Mouse (Mus musculus) heart, adult 2 months (tissue): ENCODE measurements at regions not wholly inside any gene's neighbourhood (a gene's known extent, or its start where the extent isn't known, plus 50 kb on each side); places are given as distances from the start of the nearest gene placed in this dataset.

ENCODE experiments used
- DNase-seq, 2 experiments: peaks; one replicate each; pipeline ENCODE4 v3.0.0; 2021
- H3K27ac ChIP-seq: fragments of 200-600 bp; 2 replicates; pipeline ENCODE4 v1.8.1; 2022
- H3K27me3 ChIP-seq: fragments of 200-500 bp; 2 replicates; pipeline ENCODE4 v1.6.1; 2012; ENCODE audit warnings: mild to moderate bottlenecking, low read length, inconsistent platforms, mixed read lengths; ENCODE audit not compliant: control insufficient read depth, insufficient read depth
- H3K36me3 ChIP-seq: fragments of 200-500 bp; 2 replicates; pipeline ENCODE4 v1.6.1; 2012; ENCODE audit warnings: low read length, inconsistent platforms; ENCODE audit not compliant: control insufficient read depth, insufficient read depth
- H3K4me1 ChIP-seq: fragments of 200-500 bp; 2 replicates; pipeline ENCODE4 v1.6.1; 2011; ENCODE audit warnings: low read length; ENCODE audit not compliant: control insufficient read depth, insufficient read depth
- H3K4me3 ChIP-seq: fragments of 200-600 bp; 2 replicates; pipeline ENCODE4 v1.8.1; 2022
- H3K79me2 ChIP-seq: fragments of 200-500 bp; replicated peaks from 2 replicates; pipeline ENCODE4 v1.6.1; 2012; ENCODE audit warnings: mild to moderate bottlenecking, inconsistent platforms, low read length, moderate library complexity, mixed read lengths; ENCODE audit not compliant: control insufficient read depth, insufficient read depth
- H3K9ac ChIP-seq: fragments of 200-500 bp; 2 replicates; pipeline ENCODE4 v1.6.1; 2012; ENCODE audit warnings: low read depth, mild to moderate bottlenecking, control low read depth, inconsistent platforms, low read length, mixed read lengths
- CTCF ChIP-seq: fragments of 200-600 bp; IDR thresholded peaks from 2 replicates; pipeline ENCODE4 v1.8.1; 2022; ENCODE audit warnings: antibody characterized with exemption, mild to moderate bottlenecking, moderate library complexity
- EP300 ChIP-seq: fragments of 200-500 bp; IDR thresholded peaks from 2 replicates; pipeline ENCODE4 v1.6.1; 2011; ENCODE audit warnings: low read depth, low read length, control low read depth; ENCODE audit not compliant: insufficient read depth
- POLR2A ChIP-seq: fragments of 200-500 bp; IDR thresholded peaks from 2 replicates; pipeline ENCODE4 v1.6.1; 2011; ENCODE audit warnings: mild to moderate bottlenecking, low read depth, low read length, control low read depth; ENCODE audit not compliant: insufficient read depth
- WGBS: fragments of 180-500 bp; shearing (Covaris S2); methylation state at CpG from one replicate; pipeline ENCODE4 v1.1.7; 2018; 5-methylcytosine and 5-hydroxymethylcytosine counted together
- intact Hi-C: fragments of 180-260 bp; cut with DNase I; formaldehyde crosslinking; loops from one replicate; pipeline ENCODE4 v1.15.1; 2025

DNA sequence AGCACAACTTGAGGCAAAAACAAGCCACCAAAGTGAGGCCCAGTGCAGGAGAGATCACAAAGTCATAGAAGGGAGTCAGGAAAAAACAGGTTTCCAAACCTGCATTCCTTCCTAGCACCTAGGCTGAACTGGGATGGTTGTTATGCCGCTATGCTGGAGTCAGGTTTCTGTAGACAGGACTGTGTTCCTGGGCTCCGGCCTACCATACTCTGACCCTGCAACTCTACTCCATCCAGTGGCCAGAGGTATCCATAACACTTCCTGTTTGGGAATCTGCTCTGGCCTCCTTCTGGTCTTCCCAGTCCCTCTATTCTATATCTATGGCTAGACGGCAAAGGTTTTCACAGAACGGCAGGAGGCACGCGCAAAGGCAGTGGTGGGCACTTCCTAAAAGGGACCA is 98.3 kb upstream of the Med14 start:
- no peak overlapping the region for H3K4me3 ChIP-seq
- no peaks in the 10 kb centered on the region; the same call in 1 of the 2 replicates for H3K36me3 ChIP-seq
- H3K27ac ChIP-seq: no peak overlapping the region
- peaks cover 2% of the 10 kb centered on the region for H3K4me1 ChIP-seq
- no peaks in the 10 kb centered on the region for H3K27me3 ChIP-seq
- intact Hi-C loops: no loop called here
- H3K9ac ChIP-seq: no peak overlapping the region
- no peaks in the 10 kb centered on the region for H3K79me2 ChIP-seq
- 66% methylated on average over 6 of the region's 6 CpGs for WGBS
- no peak for DNase-seq
- TF ChIP-seq CTCF (peak; percentile 18; the same call in 1 of the 2 replicates), POLR2A (no peak), EP300 (no peak)

DNA sequence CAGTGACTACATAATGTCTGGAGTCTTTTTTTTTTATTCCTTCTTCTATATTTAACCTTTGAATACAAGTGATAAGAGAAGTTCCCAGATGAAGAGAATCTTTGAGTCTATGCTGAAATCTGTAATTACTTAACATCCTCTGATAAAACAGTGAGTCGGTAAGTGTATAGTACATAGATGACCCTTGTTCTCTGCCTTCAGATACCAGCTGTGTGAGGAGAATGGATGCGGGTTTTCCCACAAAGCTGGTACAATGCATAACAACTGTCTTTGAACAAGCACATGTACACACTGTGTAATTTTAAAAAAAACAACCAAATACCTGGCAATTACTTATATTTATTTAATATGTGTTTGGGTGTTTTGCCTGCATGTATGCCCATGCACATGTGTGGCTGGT is 96.9 kb upstream of the Med14 start:
- intact Hi-C loops: loop anchor here (10.0 kb wide), 1 partner anchor 314 kb away; no protein-coding TSS in a partner anchor
- Histone ChIP-seq H3K27me3 (no peaks in the 10 kb centered on the region), H3K4me1 (peaks cover 2% of the 10 kb centered on the region), H3K79me2 (no peaks in the 10 kb centered on the region), H3K9ac (no peak overlapping the region), H3K36me3 (no peaks in the 10 kb centered on the region; the same call in 1 of the 2 replicates), H3K4me3 (no peak overlapping the region), H3K27ac (no peak overlapping the region)
- TF ChIP-seq POLR2A (no peak), EP300 (no peak), CTCF (no peak)
- DNase-seq: no peak
- 58% methylated on average over 2 of the region's 2 CpGs for WGBS

DNA sequence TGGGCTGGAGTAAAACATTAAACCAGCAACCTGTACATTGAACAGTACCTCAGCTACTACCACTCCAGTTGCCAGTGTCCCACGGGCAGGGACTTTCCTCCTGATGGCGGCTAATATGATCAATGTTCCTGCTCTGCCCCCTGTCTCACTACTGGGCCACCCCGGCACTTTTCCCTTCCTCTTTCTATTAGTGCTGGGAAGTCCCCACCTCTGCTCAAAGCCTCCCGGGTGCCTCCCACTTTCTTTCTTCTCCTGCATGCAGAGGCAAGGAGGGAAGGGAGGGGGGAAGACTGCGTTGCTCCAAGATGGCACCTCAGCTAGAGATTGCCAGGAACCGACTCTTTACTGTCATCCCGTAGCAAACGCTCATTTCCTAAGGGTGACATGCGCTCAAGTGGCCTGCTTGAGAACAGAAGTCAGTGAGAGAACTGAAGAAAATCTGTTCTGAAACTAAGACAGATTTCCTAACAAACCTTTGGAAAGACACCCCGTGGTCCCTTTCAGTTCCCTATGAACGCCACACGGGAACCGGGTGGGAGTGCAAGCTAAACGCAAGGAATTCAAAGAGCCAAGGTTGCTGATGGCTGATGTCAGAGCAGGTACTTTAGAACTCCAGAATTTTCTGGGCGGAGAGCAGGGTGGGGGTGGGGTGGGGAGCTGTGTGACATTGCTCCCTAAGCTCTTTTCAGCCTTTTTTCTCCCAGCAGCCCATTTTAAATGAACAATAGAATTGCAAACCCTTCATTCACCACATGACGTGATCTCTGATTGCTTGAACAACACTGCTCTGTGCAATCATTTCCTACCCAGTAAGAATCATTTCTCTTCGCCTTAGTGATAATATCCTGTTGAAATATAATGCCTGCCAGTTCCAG is 96.2 kb upstream of the Med14 start:
- H3K27me3 ChIP-seq: no peaks in the 10 kb centered on the region
- peak overlapping the region; percentile 48 for H3K27ac ChIP-seq
- intact Hi-C loops: loop anchor here (10.0 kb wide), 1 partner anchor 313 kb away; no protein-coding TSS in a partner anchor
- TF ChIP-seq EP300: no peak
- H3K4me1 ChIP-seq: peaks cover 2% of the 10 kb centered on the region
- H3K4me3 ChIP-seq: peak overlapping the region; percentile 14; the same call in 1 of the 2 replicates
- no peaks in the 10 kb centered on the region; the same call in 1 of the 2 replicates for H3K36me3 ChIP-seq
- H3K79me2 ChIP-seq: no peaks in the 10 kb centered on the region
- DNase-seq: peak in 1 of 2 experiments; percentile 30
- H3K9ac ChIP-seq: peak overlapping the region; percentile 51
- WGBS: 23% methylated on average over 17 of the region's 17 CpGs

DNA sequence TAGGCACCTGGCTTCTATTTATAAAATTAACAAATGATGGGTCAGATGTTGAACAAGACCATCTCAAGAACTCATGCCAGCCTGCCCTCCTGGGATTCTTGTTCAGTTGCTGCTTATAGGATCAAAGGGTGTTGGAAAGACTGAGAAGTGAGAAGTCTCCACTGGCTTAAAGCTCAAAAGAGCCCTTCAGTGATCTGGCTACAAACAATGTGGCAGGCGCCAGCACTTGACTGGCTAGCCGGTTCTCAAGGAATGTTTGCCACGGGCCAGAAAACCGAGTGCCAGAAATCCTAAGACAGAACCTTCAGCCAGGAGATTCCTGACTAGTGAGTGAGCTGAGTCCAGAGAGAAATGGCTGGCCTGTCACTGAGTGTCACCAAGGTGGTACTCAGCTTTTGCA is 93.6 kb upstream of the Med14 start:
- intact Hi-C loops: loop anchor here (10.0 kb wide), 1 partner anchor 311 kb away; no protein-coding TSS in a partner anchor
- Histone ChIP-seq H3K9ac (no peak overlapping the region), H3K27ac (no peak overlapping the region), H3K79me2 (no peaks in the 10 kb centered on the region), H3K36me3 (no peaks in the 10 kb centered on the region; the same call in 1 of the 2 replicates), H3K27me3 (no peaks in the 10 kb centered on the region), H3K4me1 (peaks cover 2% of the 10 kb centered on the region), H3K4me3 (no peak overlapping the region)
- DNase-seq: peak; percentile 23 to 53
- TF ChIP-seq CTCF (no peak), EP300 (no peak)
- 51% methylated on average over 4 of the region's 4 CpGs for WGBS

GRCm38 (mm10) chrX:12851684-12852083 is 89.8 kb upstream of the Med14 start:
- Histone ChIP-seq H3K4me3 (no peak overlapping the region), H3K27ac (no peak overlapping the region), H3K27me3 (no peaks in the 10 kb centered on the region), H3K4me1 (peaks cover 2% of the 10 kb centered on the region; the same call in 1 of the 2 replicates), H3K9ac (no peak overlapping the region), H3K36me3 (no peaks in the 10 kb centered on the region), H3K79me2 (no peaks in the 10 kb centered on the region)
- TF ChIP-seq EP300: no peak
- peak; percentile 68 for TF ChIP-seq CTCF
- WGBS: 75% methylated on average over 4 of the region's 4 CpGs
- no peak for DNase-seq
- intact Hi-C loops: loop anchor here (1.0 to 10.0 kb wide), 2 partner anchors 173 to 307 kb away; no protein-coding TSS in a partner anchor

GRCm38 (mm10) chrX:12844431-12844830 is 82.6 kb upstream of the Med14 start:
- Histone ChIP-seq H3K9ac (no peak overlapping the region), H3K36me3 (no peaks in the 10 kb centered on the region), H3K4me3 (no peak overlapping the region), H3K27ac (no peak overlapping the region), H3K4me1 (no peaks in the 10 kb centered on the region; the same call in 1 of the 2 replicates), H3K79me2 (no peaks in the 10 kb centered on the region), H3K27me3 (no peaks in the 10 kb centered on the region)
- intact Hi-C loops: loop anchor here (5.0 kb wide), 1 partner anchor 82 kb away; the partner anchor contains the start of gene Med14
- TF ChIP-seq POLR2A: no peak
- no peak for TF ChIP-seq EP300
- no peak for TF ChIP-seq CTCF
- DNase-seq: no peak
- WGBS: 30% methylated on average over 1 of the region's 1 CpGs
